Mouse (Mus musculus) small intestine, adult 2 months (tissue): ENCODE measurements around the gene Tlk1.

ENCODE experiments used
- CTCF ChIP-seq: fragments of 200-500 bp; IDR thresholded peaks from 2 replicates; pipeline ENCODE4 v1.5.1; 2012; ENCODE audit warnings: low read depth, mild to moderate bottlenecking, control low read depth, inconsistent platforms, low read length, moderate library complexity, mixed read lengths; ENCODE audit not compliant: insufficient replicate concordance, insufficient read length; ENCODE audit errors: extremely low read depth
- POLR2A ChIP-seq: fragments of 200-500 bp; IDR thresholded peaks from 2 replicates; pipeline ENCODE4 v1.6.1; 2012; ENCODE audit warnings: low read depth, mild to moderate bottlenecking, control low read depth, inconsistent platforms, low read length, moderate library complexity

DNA sequence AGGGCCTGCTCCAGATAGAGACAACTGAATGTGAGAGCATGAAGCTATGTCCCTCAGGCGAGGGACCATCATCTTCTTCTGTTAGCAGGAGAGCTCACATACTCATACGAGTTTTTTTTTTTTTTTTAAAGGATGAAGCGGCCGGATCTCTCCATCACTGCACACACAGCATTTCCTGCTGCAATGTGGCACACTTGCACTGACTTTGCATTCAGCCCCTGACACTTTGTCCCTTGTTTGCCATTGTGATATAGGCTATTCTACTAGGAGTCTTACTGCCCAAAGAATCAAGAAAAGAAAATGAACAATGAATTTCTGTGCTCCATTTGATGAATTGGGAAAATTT, 10.8 kb upstream of the Tlk1 start:
- TF ChIP-seq CTCF = no peak
- TF ChIP-seq POLR2A = no peak
